34 mouse cellular contexts compared by ENCODE assay signal in the genomic region with DNA sequence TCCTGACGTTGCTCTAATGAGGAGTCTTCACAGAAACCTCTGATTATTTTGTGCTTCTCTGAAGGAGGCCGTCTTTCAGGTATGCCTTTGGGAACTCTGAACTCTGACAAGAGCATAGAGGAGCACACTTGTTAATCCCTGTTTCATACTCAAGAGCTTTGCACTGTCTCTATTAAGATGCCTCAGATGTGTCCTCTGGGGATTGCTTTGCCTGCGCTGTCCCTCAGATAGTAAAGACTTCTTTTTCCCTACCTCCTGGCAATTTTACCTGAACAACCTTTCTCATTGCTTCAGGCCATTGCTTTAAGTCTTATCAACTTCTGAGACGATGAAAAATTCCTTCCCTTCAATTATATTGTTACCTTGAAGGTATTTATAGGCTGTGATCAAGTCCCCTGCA.
"Had no signal": no experiment of that assay in that cellular context is flagged by ENCODE, and none has a peak within 500 bp of the region (broad histone marks: within the 10 kb centered on the region; RNA-seq: fewer than 3 reads in every experiment).

No protein-coding gene starts in this region.

- H3K4me3 ChIP-seq: heart, embryonic 10.5 days; heart, embryonic 12.5 days; heart, embryonic 13.5 days; heart, embryonic 15.5 days; hindbrain, embryonic 10.5 days; hindbrain, embryonic 12.5 days; hindbrain, embryonic 13.5 days; hindbrain, embryonic 15.5 days; intestine, embryonic 15.5 days; kidney, embryonic 15.5 days; layer of hippocampus, adult 2 months had no signal

- H3K4me2 ChIP-seq: heart, embryonic 11.5 days; heart, embryonic 12.5 days; heart, embryonic 13.5 days; heart, embryonic 15.5 days; hindbrain, embryonic 12.5 days; hindbrain, embryonic 13.5 days; hindbrain, embryonic 14.5 days; hindbrain, embryonic 15.5 days; intestine, embryonic 15.5 days; kidney, embryonic 15.5 days had no signal

- ATAC-seq: hindbrain, embryonic 16.5 days; hindbrain, postnatal 0 days; intestine, embryonic 15.5 days; intestine, embryonic 16.5 days; intestine, postnatal 0 days had no signal

- H3K27me3 ChIP-seq: heart, embryonic 12.5 days; heart, embryonic 13.5 days; heart, embryonic 15.5 days; hindbrain, embryonic 12.5 days; hindbrain, embryonic 13.5 days; hindbrain, embryonic 15.5 days; intestine, embryonic 15.5 days; kidney, embryonic 15.5 days had no signal

- DNase-seq: heart, postnatal 10 days; heart, postnatal 14 days; heart, postnatal 36 days; heart, postnatal 4 days; kidney, adult 11 months; kidney, adult 18-20 months; kidney, adult 2 months; kidney, adult 8-10 months; kidney, adult 9 months; kidney, postnatal 10 days; kidney, postnatal 14 days; kidney, postnatal 25 days; kidney, postnatal 36 days; kidney, postnatal 4 days; layer of hippocampus, adult 9-11 months; layer of hippocampus, postnatal 36 days had no signal

- H3K27ac ChIP-seq: heart, embryonic 10.5 days; heart, embryonic 13.5 days; heart, embryonic 15.5 days; hindbrain, embryonic 10.5 days; hindbrain, embryonic 12.5 days; hindbrain, embryonic 13.5 days; hindbrain, embryonic 14.5 days; hindbrain, embryonic 15.5 days; hindbrain, postnatal 0 days; intestine, embryonic 15.5 days; kidney, embryonic 15.5 days; kidney, postnatal 0 days; layer of hippocampus, adult 2 months had no signal

- H3K4me1 ChIP-seq: heart, embryonic 10.5 days; heart, embryonic 12.5 days; heart, embryonic 13.5 days; heart, embryonic 15.5 days; hindbrain, embryonic 10.5 days; hindbrain, embryonic 12.5 days; hindbrain, embryonic 13.5 days; hindbrain, embryonic 15.5 days; intestine, embryonic 15.5 days; kidney, embryonic 15.5 days had no signal

- H3K36me3 ChIP-seq: heart, embryonic 10.5 days; heart, embryonic 12.5 days; heart, embryonic 13.5 days; heart, embryonic 15.5 days; hindbrain, embryonic 10.5 days; hindbrain, embryonic 12.5 days; hindbrain, embryonic 13.5 days; hindbrain, embryonic 15.5 days; intestine, embryonic 15.5 days; kidney, embryonic 15.5 days had no signal

- H3K9ac ChIP-seq: heart, embryonic 12.5 days; heart, embryonic 13.5 days; heart, embryonic 15.5 days; hindbrain, embryonic 12.5 days; hindbrain, embryonic 13.5 days; hindbrain, embryonic 14.5 days; hindbrain, embryonic 15.5 days; intestine, embryonic 15.5 days; kidney, embryonic 15.5 days had no signal

- H3K9me3 ChIP-seq: heart, embryonic 10.5 days; heart, embryonic 12.5 days; heart, embryonic 13.5 days; heart, embryonic 15.5 days; hindbrain, embryonic 10.5 days; hindbrain, embryonic 12.5 days; hindbrain, embryonic 13.5 days; hindbrain, embryonic 15.5 days; intestine, embryonic 15.5 days; kidney, embryonic 15.5 days had no signal
